Mouse (Mus musculus) mouse trophoblast stem cell (cell line): ENCODE results near the gene Sptbn4.

ENCODE experiments used
- in situ Hi-C, 2 experiments: fragments of 300-500 bp; cut with MseI, MboI; formaldehyde crosslinking; loops; 2 replicates in 1 of 2; 3 replicates in 1 of 2; pipeline ENCODE4 v1.15.1; 2025

Sptbn4 gene

GRCm38 (mm10) chr7:27328161-27328560, 119.3 kb downstream of the Sptbn4 start:
- in situ Hi-C loops: no loop called here

- in situ Hi-C loops: no loop called here
These were observed 120.0 kb downstream of the Sptbn4 start for GRCm38 (mm10) chr7:27327500-27327899.

- in situ Hi-C loops: no loop called here
These were observed 121.2 kb downstream of the Sptbn4 start for GRCm38 (mm10) chr7:27326101-27326880.

GRCm38 (mm10) chr7:27325697-27326096, 121.8 kb downstream of the Sptbn4 start:
- in situ Hi-C loops: no loop called here

- in situ Hi-C loops: no loop called here
These were observed 122.6 kb downstream of the Sptbn4 start for GRCm38 (mm10) chr7:27324928-27325327.

GRCm38 (mm10) chr7:27324161-27324560, 123.3 kb downstream of the Sptbn4 start:
- in situ Hi-C loops: no loop called here

GRCm38 (mm10) chr7:27323001-27323400, 124.5 kb downstream of the Sptbn4 start:
- in situ Hi-C loops: no loop called here

- in situ Hi-C loops: no loop called here
These were observed 125.2 kb downstream of the Sptbn4 start for GRCm38 (mm10) chr7:27322291-27322690.

GRCm38 (mm10) chr7:27319411-27319810, 128.1 kb downstream of the Sptbn4 start:
- in situ Hi-C loops: no loop called here

GRCm38 (mm10) chr7:27315958-27316357, 131.5 kb downstream of the Sptbn4 start:
- in situ Hi-C loops: no loop called here

- in situ Hi-C loops: no loop called here
These were observed 133.1 kb downstream of the Sptbn4 start for GRCm38 (mm10) chr7:27314393-27314792.

GRCm38 (mm10) chr7:27311651-27312284, 135.7 kb downstream of the Sptbn4 start:
- in situ Hi-C loops: no loop called here

GRCm38 (mm10) chr7:27310996-27311535, 136.4 kb downstream of the Sptbn4 start:
- in situ Hi-C loops: no loop called here

- in situ Hi-C loops: no loop called here
These were observed 137.2 kb downstream of the Sptbn4 start for GRCm38 (mm10) chr7:27310306-27310705.

- in situ Hi-C loops: no loop called here
These were observed 137.7 kb downstream of the Sptbn4 start for GRCm38 (mm10) chr7:27309832-27310231.

GRCm38 (mm10) chr7:27308821-27309549, 138.5 kb downstream of the Sptbn4 start:
- in situ Hi-C loops: no loop called here

- in situ Hi-C loops: no loop called here
These were observed 139.9 kb downstream of the Sptbn4 start for GRCm38 (mm10) chr7:27307551-27307950.
